Mouse (Mus musculus): ENCODE results near the gene Srrd.

DNA sequence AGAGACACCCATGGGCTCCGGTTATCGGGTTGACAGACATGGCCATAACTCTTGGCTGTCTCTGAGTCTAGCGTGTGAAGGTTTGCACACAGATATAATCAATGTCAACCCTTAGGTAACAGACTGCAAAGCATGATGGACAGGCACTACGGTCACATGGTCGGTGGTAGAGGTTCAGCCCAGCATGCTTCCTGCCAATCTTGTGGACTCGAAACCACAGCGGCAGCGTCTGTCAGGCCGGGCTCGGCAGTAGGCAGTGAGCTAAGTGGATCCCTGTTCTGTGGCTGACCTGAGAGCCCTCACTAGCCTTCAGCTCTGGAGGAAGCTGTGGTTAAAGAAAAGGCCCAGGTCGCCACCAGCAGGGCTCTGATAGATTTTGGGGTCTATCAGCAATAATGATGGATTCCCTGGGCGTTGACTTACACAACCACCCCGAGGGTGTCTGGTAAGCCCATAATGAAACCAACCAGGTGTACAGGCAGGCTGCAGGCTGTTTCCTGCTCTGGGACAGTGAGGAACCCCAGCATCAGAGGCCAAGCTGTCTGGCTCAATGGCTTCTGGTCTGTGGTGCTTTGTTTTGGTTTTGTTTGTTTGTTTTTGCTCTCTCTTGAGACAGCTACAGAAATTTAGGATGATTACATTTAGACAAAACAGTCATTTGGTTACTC is 42.1 kb upstream of the Srrd start:
- TF ChIP-seq CTCF (IDR thresholded peaks at IDR 0.05; ENCODE audit: control insufficient read depth, insufficient read depth, insufficient replicate concordance, low read depth, low read length) (no peak), POLR2A (IDR thresholded peaks at IDR 0.05; ENCODE audit: control insufficient read depth, low read depth, low read length) (no peak)

Measured in testis, adult 2 months (tissue).